Mouse (Mus musculus): ENCODE data around the gene Apbb2.

GRCm38 (mm10) chr5:66353876-66354275, 264.7 kb downstream of the Apbb2 start:
- no peak for TF ChIP-seq CTCF (conservative IDR thresholded peaks at IDR 0.05 in 1 of 2, IDR thresholded peaks at IDR 0.05 in 1 of 2; ENCODE audit: low read depth in 2 of 2, low read length in 2 of 2)
- TF ChIP-seq EP300 (IDR thresholded peaks at IDR 0.05; ENCODE audit: low read length): no peak
- TF ChIP-seq USF1 (IDR thresholded peaks at IDR 0.05; ENCODE audit: low read depth, low read length): no peak
- no peak for TF ChIP-seq HCFC1 (IDR thresholded peaks at IDR 0.05; ENCODE audit: low read depth, low read length)
- no peak for TF ChIP-seq ETS1 (conservative IDR thresholded peaks at IDR 0.05; ENCODE audit: low read depth, low read length)
- TF ChIP-seq POLR2A (IDR thresholded peaks at IDR 0.05; ENCODE audit: low read depth, low read length): no peak
- no peak for TF ChIP-seq MAFK (IDR thresholded peaks at IDR 0.05; ENCODE audit: insufficient replicate concordance, low read length)
- TF ChIP-seq TCF12 (IDR thresholded peaks at IDR 0.05; ENCODE audit: low read depth, low read length): no peak
- TF ChIP-seq ELF1 (IDR thresholded peaks at IDR 0.05; ENCODE audit: low read depth, low read length): no peak
- TF ChIP-seq MEF2A (IDR thresholded peaks at IDR 0.05; ENCODE audit: borderline replicate concordance, low read depth, low read length): no peak
- TF ChIP-seq MAZ (IDR thresholded peaks at IDR 0.05; ENCODE audit: low read depth, low read length): no peak
- TF ChIP-seq MXI1 (IDR thresholded peaks at IDR 0.05; ENCODE audit: low read depth, low read length): no peak
- no peak for TF ChIP-seq E2F4 (IDR thresholded peaks at IDR 0.05; ENCODE audit: insufficient replicate concordance, low read depth, low read length)

Measured in CH12.LX (cell line).